Mouse (Mus musculus) E14TG2a.4 (cell line): ENCODE measurements around the gene Bglap.

Experiments
- H3K27me3 ChIP-seq: 2 replicates; pipeline ENCODE4 v1.6.1; 2014; ENCODE audit warnings: low read length, control low read depth; ENCODE audit not compliant: insufficient read depth
- H3K36me3 ChIP-seq: 2 replicates; pipeline ENCODE4 v1.6.1; 2014; ENCODE audit warnings: low read length, control low read depth; ENCODE audit not compliant: insufficient read depth
- H3K4me1 ChIP-seq: replicated peaks from 2 replicates; pipeline ENCODE4 v1.6.1; 2014; ENCODE audit warnings: low read depth, low read length, control low read depth
- H3K4me3 ChIP-seq: replicated peaks from 2 replicates; pipeline ENCODE4 v1.5.1; 2014; ENCODE audit warnings: mild to moderate bottlenecking, low read length
- H3K9me3 ChIP-seq: 2 replicates; pipeline ENCODE4 v1.6.1; 2014; ENCODE audit warnings: low read length, control low read depth
- CTCF ChIP-seq: conservative IDR thresholded peaks from 2 replicates; pipeline ENCODE4 v1.5.1; 2014; ENCODE audit warnings: low read length
- NANOG ChIP-seq: IDR thresholded peaks from 2 replicates; pipeline ENCODE4 v1.6.1; 2014; ENCODE audit warnings: borderline replicate concordance, low read length, mixed read lengths
- POU5F1 ChIP-seq: IDR thresholded peaks from 2 replicates; pipeline ENCODE4 v1.6.1; 2014; ENCODE audit warnings: low read length, borderline replicate concordance

Gene Bglap

DNA sequence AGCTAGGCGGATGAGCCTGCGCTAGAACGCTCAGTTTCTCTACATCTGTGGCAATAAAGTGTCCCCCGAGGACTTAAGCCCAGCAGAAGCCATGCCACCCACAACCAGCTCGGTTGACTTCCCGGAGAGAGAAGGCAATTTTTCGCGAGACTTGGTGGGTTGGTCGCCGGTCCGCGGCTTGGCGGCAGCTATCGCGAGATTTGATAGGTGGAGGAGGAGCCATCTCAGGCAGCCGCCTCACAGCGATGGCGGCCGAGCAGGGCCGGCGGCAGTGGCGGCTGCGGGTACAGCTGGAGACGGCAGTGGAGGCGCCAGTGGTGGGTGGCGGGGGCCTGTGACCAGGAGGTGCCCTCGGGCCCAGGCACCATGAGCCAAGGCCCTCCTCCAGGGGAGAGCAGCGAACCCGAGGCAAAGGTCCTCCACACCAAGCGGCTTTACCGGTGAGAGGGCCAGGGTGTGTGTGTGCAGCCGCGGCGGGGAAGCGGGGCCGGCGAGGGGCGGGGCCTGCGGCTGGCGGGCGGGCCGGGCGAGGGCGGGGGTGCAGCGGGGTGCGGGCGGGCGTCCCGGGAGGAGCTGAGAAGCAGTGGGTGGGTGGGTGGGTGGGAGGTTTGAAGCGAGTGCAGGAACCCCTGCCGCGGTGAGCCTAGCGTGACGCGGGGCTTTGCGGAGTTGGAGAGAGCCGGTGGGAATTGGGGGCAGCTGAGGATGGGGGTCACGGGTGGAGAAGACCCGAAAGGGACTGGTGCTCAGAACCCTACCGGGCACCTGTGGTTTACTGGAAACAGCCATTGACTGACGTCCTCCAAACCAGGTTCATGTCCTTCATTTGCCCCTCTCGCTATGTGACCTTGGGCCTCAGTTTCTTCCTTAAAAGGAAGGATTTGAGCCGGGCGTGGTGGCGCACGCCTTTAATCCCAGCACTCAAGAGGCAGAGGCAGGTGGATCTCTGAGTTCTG, 47.9 kb downstream of the Bglap start, which contains the start of the genes Tmem79 and Smg5:
Tmem79 (minus strand) TSS at position 91 of the 956 bp plus-strand sequence.
Smg5 (plus strand) TSS at position 203 of the 956 bp plus-strand sequence.
- H3K4me3 ChIP-seq = peak within 1 kb of the TSS; percentile 93
- H3K4me1 ChIP-seq = peaks cover 71% of the 10 kb centered on the region
- peaks cover 41% of the 10 kb centered on the region for H3K36me3 ChIP-seq
- no peak for TF ChIP-seq CTCF
- TF ChIP-seq NANOG = peak; percentile 40; the same call in 1 of the 2 replicates
- no peak for TF ChIP-seq POU5F1
- H3K9me3 ChIP-seq = no peaks in the 10 kb centered on the region
- H3K27me3 ChIP-seq = peaks cover 14% of the 10 kb centered on the region

DNA sequence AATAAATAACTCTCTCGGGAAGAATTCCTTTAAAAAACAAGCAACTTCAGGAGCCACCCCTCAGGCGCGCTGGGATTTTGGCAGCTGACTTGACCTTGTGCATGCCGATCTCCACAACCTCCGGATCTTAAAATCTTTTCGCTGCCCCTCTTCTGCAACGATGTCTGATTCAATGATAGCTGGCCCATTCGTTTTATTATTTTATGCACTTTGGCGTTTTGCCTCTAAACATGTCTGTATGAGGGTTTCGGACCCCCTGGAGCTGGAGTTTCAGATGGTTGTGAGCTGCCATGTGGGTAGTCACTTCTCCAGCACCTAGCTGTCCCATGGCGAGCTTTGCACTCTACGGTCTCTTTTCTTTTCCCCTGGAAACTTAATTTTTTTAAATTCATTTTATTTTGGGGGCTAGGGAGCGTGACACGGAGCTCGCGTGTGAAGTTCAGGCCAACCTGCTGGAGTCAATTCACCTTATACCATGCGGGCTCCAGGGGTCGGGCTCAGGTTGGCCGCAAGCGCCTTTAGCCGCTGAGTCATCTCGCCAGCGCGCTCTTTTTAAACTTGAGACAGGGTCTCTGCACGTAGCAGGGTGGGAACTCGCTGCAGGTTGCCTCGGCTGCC, 48.7 kb downstream of the Bglap start:
- Histone ChIP-seq H3K36me3 (peaks cover 37% of the 10 kb centered on the region), H3K4me3 (peak overlapping the region; percentile 93), H3K9me3 (no peaks in the 10 kb centered on the region), H3K27me3 (peaks cover 14% of the 10 kb centered on the region), H3K4me1 (peaks cover 68% of the 10 kb centered on the region)
- no peak for TF ChIP-seq NANOG
- TF ChIP-seq CTCF = no peak
- no peak for TF ChIP-seq POU5F1

DNA sequence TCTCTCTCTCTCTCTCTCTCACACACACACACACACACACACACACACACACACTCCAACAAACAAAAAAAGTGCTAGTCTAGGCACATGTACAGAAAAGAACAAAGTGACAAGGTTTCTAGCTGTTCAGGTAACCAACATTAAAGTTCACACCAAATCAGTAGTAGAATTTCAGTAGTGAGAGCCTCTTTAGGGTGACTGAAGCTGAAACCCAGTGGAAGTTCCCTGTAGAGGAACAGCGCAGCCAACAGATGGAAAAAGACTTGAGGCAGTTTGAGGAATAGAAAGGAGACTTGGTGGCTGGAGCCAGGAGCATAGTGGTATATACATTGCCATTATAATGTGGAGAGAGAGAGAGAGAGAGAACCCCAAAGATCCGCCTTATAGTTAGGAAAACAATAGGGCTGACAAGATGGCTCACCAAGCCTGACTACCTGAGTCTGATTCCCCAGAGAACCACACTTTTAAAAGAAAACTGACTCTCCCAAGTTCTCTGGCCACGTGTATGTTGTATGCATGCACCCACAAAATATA, 49.3 kb downstream of the Bglap start:
- no peak for TF ChIP-seq CTCF
- no peak for TF ChIP-seq NANOG
- no peak for TF ChIP-seq POU5F1
- Histone ChIP-seq H3K4me3 (peak overlapping the region; percentile 93), H3K36me3 (peaks cover 38% of the 10 kb centered on the region), H3K27me3 (peaks cover 14% of the 10 kb centered on the region), H3K9me3 (no peaks in the 10 kb centered on the region), H3K4me1 (peaks cover 70% of the 10 kb centered on the region)

DNA sequence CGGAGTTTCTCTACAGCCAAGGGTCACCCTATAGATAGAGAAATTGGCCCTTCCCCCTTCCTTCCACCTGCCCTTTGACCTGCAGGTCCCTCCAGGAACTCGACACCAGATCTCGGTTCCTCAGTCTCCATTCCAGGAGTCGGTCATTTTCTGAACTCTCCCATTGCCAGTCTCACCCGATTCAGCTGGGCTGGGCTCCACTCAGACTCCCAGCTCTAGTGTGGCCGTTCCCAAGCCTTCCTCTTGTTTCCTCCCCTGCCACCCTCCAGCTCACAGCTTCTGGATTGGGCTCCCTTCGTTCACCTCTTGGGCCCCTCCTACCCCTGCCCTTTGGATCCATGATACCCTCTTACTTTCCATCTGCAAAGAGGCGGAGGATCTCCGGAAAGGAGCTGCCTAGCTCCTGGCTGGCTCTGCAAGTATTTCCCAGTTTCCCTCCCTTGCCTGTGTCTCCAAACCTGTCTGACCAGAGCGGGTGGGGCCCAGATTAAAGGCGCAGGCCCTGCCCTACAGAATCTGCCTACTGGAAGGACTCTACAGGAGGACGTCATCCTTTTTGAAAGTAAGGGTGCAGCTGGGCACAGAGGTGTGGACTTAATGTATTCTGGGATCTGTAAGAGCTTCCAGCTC, 50.1 kb downstream of the Bglap start:
- peak overlapping the region; percentile 93 for H3K4me3 ChIP-seq
- no peak for TF ChIP-seq CTCF
- no peak for TF ChIP-seq POU5F1
- TF ChIP-seq NANOG = no peak
- no peaks in the 10 kb centered on the region for H3K9me3 ChIP-seq
- peaks cover 38% of the 10 kb centered on the region for H3K36me3 ChIP-seq
- H3K4me1 ChIP-seq = peaks cover 70% of the 10 kb centered on the region
- peaks cover 14% of the 10 kb centered on the region for H3K27me3 ChIP-seq
